Mouse (Mus musculus) G1E-ER4 (cell line): ENCODE data around the gene Ssx2ip. TPM values are rescaled to one million over a fixed set of nuclear protein-coding genes. Genes with fewer than 3 reads are reported as not detected.

ENCODE experiments used
- GATA1 ChIP-seq: IDR thresholded peaks from one replicate; pipeline ENCODE4 v1.8.0; 2012; ENCODE audit warnings: low read length, inconsistent platforms
- polyA plus RNA-seq: library from polyadenylated mRNA; stranded (reverse); fragments of >175 nt; gene quantifications from 2 replicates; pipeline ENCODE4 v1.2.3, GENCODE M21; 2012

Ssx2ip gene
- polyA plus RNA-seq, 1 experiment: 40.4 TPM

GRCm38 (mm10) chr3:146447156-146447555 is 42.7 kb downstream of the Ssx2ip start:
- no peak for TF ChIP-seq GATA1

GRCm38 (mm10) chr3:146447598-146447997 is 43.2 kb downstream of the Ssx2ip start:
- TF ChIP-seq GATA1: no peak

- no peak for TF ChIP-seq GATA1
These were observed 43.9 kb downstream of the Ssx2ip start for GRCm38 (mm10) chr3:146448372-146448771.

DNA sequence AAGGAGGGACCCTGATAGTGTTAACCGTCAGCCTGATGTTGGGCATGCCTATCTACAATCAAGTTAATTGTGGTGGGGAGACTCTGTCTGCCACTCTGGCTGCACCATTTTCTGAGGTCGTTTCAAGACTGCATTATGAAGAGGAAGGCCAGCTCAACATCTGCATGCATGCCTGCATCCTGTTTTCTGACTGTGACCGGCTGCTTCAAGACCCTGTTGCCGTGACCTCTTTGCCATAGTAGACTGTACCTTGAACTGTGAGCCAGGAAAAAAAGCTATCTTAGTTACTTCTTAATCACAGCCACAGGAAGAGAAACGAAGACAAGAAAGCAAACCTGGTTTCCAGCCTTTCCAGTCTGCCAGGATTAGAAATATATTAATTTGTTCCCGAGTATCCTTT is 44.5 kb downstream of the Ssx2ip start:
- TF ChIP-seq GATA1: no peak

DNA sequence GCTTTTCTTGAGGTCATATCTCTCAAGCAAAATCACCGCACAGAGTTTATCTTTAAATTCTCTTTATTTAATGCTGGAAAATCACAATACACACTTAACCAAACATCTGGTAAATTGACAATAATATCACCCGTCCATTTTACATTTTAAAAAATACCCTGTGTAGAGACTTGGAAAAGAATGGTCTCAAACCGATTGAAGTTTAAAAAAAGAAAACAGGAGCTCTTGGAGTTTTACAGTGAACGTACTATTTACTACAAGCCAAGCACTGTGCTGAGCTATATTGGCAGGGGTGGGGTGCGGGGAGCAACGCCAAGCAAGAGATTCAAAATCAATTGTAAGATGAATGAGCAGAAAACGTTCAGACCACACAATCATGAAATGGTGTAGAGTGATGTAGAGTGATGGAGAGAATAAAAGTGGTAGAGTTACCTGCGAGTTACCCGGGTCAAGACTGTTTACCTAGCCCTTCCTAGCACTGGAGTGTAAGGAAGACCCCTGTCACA is 45.4 kb downstream of the Ssx2ip start, which contains the start of gene Ctbs:
Gene Ctbs, plus strand, starts transcription at position 51 of the 506 bp plus-strand sequence.
- no peak for TF ChIP-seq GATA1

DNA sequence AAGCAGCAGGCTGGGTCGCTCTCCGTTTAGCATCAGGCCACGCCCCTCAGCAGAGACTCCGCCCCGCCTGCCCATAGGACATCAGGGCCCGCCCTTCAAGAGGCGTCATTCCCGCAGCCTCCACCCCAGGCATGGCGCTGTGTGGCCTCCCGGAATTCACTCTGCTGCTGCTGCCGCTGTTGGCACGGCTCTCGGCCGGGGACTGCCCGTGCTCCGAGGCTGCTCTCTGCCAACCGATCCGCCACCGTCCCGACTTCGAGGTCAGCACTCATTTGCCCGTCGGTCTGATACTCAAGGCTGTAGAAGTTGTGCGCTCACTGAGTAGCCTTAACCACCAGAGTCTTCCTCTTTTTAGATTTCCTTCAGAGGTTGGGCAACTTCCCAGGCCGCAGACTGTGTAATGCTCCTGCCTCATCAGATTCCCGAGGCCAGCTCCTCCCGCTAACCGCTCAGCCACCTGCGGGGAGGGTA is 46.0 kb downstream of the Ssx2ip start:
- TF ChIP-seq GATA1: no peak

DNA sequence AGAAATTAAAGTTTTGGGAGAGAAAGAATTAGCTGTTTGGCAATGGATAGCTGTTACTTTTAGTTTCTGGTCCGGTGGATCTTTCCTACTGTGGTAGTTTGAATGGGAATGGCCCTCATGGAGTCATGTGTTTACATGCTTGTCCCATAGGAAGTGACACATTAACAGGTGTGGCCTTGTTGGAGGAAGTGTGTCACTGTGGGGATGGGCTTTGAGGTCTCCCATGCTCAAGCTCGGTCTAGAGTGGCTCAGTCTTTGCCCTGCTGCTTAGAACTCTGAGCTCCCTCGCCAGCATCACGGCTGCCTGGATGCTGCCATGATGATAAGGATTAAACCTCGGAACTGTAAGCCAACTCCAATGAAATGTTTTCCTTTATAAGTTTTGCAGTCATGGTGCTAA is 46.9 kb downstream of the Ssx2ip start:
- TF ChIP-seq GATA1: no peak

- TF ChIP-seq GATA1: no peak
These were observed 58.5 kb downstream of the Ssx2ip start for GRCm38 (mm10) chr3:146462939-146463338.

- no peak for TF ChIP-seq GATA1
These were observed 64.8 kb downstream of the Ssx2ip start for GRCm38 (mm10) chr3:146469226-146469625.

- no peak for TF ChIP-seq GATA1
These were observed 68.2 kb downstream of the Ssx2ip start for GRCm38 (mm10) chr3:146472657-146473056.

DNA sequence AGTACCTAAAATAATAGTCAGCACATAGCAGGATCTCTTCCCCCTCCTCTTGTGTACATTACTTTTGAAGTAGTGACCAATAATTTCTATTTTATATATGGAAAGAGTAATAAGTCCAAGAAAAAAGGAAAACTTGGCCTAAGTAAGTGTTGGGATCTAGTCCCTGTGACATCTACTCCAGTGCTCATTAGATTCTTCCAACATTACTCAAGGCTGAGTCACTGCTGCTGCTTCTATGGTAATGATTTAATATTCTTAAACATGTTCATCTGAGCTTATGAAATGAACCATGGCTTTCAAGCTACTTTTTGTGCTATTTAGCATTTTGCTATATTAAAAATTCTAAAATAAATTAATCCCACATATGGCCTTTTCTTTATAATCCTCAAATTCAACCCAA is 69.3 kb downstream of the Ssx2ip start:
- TF ChIP-seq GATA1: no peak

- TF ChIP-seq GATA1: no peak
These were observed 70.0 kb downstream of the Ssx2ip start for GRCm38 (mm10) chr3:146474428-146474827.

DNA sequence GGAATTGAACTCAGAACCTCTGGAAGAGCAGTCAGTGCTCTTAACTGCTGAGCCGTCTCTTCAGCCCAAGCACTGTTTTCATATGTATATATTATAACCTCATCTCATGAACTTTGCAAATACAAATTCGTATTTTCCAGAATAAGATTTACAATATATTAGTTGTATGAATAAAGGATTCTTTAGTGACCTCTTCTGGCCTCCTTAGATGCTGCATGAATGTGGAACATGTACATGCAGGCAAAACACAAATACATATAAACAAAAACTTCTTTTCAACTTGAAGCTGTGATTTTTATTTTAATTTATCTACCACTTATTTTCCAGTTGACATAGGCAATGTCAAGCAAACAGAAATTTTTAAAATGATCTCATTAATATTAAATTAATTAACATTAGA is 77.6 kb downstream of the Ssx2ip start:
- no peak for TF ChIP-seq GATA1

DNA sequence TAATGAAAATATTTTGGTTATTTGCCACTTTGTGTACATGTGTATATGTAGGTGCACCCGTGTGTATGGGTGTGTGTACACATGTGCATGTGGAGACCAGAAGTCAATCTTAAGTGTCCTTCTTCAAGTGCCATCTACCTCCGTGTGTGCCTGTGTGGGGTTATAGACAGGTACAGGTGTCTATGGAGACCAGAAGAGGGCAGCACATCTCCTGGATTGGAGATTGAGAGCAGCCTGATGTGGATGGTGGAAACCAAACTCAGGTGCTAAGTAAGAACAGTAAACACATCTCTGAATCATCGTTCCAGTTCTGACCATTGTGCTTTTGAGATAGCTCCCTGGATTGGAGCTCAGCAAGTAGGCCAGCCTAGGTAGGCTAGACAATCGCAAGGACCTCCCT is 82.0 kb downstream of the Ssx2ip start:
- no peak for TF ChIP-seq GATA1

Other genes starting within 250 kb of the Ssx2ip start
- gene Lpar3, start 183.7 kb upstream of the Ssx2ip start, polyA plus RNA-seq: not detected in 2 replicates
- 20.2 and 22.2 TPM in 2 replicates for gene Ctbs, start 45.2 kb downstream of the Ssx2ip start, polyA plus RNA-seq
- gene Spata1, start 95.1 kb downstream of the Ssx2ip start, polyA plus RNA-seq: 0.53 and 1.2 TPM in 2 replicates
- 339 and 472 TPM in 2 replicates for gene Gng5, start 95.2 kb downstream of the Ssx2ip start, polyA plus RNA-seq
- 30.5 and 47.7 TPM in 2 replicates for gene Rpf1, start 116.8 kb downstream of the Ssx2ip start, polyA plus RNA-seq
- gene Uox, start 165.8 kb downstream of the Ssx2ip start, polyA plus RNA-seq: not detected in 2 replicates
- gene Dnase2b, start 211.0 kb downstream of the Ssx2ip start, polyA plus RNA-seq: not detected in 2 replicates
- 0.05 TPM in 1 of 2 replicates, not detected in the other for gene 4930503B20Rik, start 246.7 kb downstream of the Ssx2ip start, polyA plus RNA-seq